Mouse (Mus musculus): ENCODE data around the gene Uaca. TPM values are rescaled to one million over a fixed set of nuclear protein-coding genes. Genes with fewer than 3 reads are reported as not detected.
A peak's percentile ranks its signal among the peaks of the same experiment; 100 is the strongest.

The Uaca gene
- total RNA-seq, 2 experiments from 2014 or later, result 39.1 to 44.2 TPM

DNA sequence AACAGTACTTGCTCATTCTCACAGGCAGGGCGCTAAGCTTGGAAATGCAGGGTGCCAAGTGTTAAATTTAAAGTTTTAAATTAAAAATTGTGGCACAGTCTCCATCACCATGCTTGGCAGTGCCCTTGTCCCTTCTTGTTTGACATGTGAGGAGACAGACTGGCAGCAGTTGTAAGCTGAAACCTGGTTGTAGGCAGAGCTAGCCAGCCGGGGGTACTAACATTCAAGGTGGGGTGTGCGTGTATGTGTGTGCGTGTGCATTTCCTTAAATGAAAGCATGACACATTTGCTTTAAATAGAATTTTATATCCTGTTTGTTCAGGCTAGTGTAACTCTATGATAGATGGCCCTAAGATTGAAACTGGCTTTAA, 42.7 kb downstream of the Uaca start:
- DNase-seq, result peak in 1 of 2 experiments; percentile 42

DNA sequence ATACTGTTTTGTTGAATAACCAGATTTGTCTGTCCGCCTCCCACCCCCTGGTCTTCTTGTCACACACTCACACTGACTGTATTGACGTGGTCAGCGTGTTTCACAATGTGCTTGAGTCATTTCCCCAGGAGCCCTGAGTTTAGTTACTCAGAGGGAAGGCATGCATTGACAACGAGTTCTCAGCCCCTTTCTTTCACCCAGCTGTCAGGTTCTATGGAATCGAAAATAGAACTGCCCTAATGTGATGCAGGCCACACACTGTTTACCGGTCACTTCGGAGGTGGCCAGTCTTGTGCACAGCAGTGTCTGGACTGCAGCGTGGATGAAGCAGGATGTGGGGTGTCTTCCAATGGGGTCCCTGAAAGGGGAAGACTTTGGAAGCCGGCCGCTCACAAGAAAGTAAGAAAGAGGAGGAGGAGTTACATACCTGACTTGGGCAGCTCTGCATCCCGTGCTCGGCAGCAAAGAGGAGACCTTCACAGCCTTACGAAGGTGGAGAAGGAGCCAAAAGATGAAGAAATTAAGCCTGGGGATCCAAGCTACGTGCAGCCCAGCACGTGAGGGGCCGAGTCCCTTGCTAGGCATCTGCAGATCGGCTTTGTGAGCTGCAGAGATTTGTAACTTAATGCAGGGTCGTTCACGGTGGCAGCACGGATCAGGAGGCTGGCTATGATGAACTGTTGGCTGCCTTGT, 43.3 kb downstream of the Uaca start:
- DNase-seq, result peak; percentile 74 to 81

DNA sequence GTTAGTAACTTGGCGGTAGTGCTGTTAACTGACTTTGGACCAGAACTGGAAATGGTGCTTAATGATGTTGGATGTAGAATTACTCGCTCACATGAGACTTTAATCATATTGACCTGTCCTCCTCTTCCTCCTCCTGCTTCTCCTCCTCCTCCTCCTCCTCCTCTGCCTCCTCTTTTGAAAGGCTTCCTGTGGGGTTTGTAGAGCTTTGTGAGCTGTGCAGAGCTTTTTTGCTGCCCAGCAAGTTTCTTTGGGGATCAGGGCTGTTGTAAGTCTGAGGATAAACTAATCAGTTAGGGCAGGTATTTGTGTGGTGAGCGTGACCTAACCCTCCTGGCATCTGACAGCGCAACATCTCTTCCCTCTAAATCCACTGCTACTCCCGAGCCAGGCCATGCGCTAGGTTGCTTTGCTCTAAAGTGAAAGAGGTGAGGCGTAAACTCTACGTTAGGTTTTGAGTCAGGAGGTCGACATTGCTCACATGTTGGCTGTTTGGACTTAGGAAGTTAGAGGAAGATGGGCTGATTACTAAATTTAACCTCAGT, 44.1 kb downstream of the Uaca start:
- peak in 1 of 2 experiments; percentile 45 for DNase-seq

DNA sequence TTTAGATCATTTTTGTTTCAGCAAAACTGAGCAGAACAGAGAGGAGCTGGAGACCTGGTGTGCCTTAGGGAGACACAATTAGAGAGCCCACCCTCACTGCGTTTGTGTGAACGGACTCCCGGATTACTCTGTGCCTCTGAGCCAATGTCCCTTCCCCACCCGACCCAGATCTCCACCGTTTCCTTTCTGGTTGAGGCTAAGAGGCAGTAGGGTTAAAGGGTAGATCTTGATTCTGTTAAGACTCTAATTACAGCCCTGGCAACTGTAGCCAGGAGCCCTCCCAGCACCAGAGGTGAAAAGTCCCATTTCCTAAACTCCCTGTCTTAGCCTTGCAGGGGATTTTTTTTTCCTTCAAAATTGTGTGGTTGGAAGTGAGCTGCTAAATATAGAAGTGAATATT, 47.1 kb downstream of the Uaca start:
- peak in 1 of 2 experiments; percentile 39 for DNase-seq

DNA sequence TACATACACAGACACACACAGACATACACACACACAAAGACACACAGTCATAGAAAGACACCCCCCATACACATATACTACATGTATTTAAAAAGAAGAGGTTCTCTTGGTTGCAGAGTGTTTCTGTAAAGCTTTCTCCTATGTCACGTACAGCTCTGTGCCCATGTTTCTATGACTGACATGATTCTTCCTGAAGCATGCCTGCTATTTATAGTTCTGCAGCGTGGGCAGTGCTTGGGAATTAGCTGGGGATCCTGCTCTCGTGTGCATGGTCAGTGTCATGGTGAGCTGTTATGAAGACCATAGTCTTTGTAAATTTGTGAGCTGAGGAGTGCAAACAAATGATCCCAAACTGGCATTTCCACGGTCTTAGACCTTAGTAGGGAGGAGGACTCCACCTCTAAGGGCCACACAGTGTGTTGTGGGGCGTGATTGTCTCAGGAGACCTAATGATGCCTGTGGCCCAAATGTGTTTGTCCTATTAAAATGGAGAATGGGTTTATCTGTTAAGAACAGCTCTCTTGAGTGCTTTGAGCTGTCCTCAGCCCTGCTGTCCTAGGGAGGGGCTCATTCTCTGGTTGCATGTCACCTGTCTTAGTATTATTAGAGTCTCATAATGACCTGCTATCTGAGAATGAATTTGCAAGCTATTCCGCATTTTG, 49.2 kb downstream of the Uaca start:
- no peak for DNase-seq

DNA sequence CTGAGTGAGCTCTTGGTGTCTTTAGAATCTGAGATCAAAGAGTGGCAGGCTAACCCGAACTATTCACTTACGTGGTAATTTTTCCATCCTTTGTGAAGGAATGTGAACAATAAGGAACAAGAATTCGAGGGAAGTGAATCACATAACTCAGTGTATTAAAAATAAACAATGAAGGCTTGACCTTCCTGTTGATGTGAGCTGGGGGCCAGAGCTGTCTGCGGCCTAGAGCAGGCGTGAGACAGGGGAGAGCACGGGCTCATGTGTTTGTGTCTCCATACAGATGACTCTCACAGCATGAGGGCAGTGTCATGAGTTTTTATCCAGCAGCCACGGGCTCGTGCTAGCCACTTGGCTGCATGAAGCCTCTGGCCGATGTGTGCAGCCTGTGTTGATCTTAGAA, 54.4 kb downstream of the Uaca start:
- peak in 1 of 2 experiments; percentile 39 for DNase-seq

DNA sequence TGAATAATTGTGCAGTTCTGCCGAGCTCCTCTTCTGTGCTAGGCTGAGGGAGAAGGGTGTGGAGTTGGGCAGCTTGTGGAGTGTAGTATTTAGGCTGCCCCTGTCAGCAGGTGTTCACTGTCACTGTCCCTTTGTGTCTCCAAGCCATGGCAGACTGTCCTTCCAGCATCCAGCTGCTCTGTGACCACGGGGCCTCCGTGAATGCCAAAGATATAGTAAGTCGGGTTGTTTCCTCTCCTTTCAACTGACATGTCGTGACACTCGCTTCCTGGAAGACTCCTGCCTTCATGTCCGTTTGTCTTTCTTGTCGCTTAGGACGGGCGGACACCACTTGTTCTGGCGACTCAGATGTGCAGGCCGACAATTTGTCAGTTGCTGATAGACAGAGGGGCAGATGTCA, 55.6 kb downstream of the Uaca start:
- peak in 1 of 2 experiments; percentile 33 for DNase-seq

DNA sequence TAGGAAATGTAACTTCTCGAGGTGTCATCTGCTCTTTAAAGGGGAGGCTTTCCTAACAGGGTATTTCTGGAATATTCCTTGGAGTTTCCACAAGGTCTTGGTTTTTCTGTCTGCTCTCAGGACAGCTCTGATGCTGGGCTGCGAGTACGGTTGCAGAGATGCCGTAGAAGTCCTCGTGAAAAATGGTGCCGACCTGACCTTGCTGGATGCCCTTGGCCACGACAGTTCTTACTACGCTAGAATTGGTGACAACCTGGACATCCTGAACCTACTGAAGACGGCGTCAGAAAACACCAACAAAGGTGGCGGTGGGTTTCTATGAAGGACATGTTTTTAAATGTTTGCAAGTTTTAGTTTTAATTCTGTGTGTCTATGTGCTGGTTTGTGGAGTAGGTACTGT, 59.9 kb downstream of the Uaca start:
- no peak for DNase-seq

DNA sequence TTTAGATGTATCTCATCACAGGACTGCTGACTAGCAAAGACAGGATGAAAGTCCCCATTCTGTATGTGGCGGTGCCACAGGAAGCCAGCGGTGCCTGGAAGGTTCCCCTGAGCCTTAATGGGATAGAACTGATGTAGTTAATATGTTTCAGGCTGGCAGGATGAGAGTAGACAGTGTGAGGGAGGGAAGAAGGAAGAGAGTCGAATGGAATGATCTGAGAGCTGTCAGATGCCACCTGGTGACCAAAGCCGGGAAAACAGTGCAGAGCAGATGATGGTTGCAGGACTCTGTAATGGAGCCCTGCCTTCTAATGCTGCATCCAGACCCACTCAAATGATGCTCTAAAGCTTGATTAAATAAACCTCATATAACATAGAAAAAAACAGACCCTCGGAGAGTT, 63.5 kb downstream of the Uaca start:
- DNase-seq, result peak; percentile 49 to 84

DNA sequence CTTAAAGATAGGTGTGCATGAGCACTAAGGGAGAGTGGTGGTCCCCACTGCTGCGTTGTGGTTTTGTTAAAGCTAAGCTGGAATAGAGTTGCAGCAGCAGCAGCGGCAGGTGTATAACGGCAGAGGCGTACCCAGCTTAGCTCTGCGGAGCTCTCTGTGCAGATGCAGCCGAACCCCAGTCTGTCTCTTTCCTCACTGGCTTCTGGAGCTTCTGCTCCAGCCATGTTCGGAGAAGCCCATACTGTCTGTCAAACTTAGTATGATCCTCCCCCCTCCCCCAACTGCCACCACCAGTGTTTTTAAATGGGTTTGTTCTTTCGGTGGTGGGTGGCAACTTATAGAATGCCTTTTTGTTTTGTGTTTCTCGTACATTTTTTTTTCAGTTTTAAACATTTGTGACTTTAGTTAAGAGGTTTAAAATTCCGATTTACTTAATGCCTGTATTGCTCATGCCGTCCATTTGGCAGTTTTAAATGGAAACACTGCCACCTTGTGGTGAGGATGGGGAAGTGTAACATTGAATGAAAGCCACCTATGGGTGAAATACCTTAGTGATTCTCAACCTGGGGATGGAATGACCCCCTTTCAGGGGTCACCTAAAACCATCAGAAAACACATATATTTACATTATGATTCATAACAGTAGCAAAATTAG, 64.1 kb downstream of the Uaca start:
- DNase-seq, result peak; percentile 44 to 62

DNA sequence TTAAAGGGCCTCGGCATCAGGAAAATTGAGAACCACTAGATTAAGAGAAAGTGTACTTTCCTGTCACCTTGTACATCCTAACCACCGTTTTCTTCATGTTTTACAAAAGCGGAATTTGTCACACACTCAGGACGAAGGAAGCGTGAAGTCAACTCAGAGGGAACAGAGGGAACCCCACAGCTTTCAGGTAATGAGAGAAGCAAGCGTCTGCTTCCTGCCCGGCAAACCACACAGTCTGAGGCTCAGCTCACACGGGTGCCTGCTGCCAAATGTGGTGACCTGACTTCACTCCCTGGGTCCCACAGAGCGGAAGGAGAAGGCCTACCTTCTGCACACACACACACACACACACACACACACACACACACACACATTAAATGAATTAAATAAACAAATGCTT, 64.7 kb downstream of the Uaca start:
- DNase-seq, result no peak

DNA sequence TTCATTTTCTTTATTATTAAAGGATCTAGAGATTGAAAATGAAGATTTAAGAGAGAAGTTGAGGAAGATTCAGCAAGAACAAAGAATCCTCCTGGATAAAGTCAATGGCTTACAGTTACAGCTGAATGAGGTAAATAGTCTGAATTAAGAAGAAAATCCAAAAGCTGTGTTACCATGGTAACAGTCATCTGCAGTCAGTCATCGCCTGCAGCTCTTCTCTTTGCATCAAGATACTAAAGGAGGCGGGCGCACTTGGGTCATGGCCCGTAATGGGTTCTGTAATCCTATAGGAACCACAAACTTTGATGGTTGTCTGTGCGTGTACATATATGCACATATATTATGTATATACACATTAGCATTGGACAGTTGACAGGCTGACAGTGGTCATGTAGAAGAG, 66.7 kb downstream of the Uaca start:
- DNase-seq, result no peak

DNA sequence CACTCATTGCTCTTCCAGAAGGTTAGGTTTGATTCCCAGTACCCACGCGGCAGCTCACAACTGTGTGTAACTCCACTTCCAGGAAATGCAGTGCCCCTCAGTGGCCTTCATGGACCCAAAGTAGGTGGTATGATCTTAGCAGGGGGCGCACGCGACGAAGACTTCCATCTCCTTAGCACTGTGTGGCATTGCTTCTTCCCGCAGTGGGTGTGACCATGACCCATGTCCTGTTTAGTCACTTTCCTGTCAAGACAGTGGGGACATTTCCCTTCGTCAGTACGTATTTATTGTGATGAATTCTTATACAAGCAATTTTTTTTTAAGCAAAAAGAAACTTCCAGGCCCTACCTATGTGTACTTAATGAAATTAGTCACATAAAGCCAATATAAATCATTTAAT, 70.3 kb downstream of the Uaca start:
- peak in 1 of 2 experiments; percentile 55 for DNase-seq

DNA sequence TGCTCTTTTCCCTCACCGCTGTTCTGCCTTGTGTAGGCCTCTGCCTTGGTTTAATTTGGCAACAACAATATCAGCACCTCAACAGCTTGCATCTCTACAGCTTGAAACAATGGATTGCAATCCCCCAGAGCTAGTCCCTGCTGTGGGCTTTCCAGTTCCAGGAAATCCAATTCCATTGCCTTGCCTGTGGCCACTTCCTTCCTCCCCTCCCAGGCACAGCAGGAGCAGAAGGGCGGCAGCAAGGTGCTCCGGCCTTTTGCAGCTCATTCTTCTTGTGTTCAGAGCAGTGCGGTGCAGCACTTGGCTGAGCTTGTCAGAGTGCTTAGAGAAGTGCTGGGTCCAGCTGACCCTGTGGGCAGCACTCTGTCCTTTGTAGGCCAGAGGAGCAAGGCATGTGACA, 71.5 kb downstream of the Uaca start:
- peak; percentile 42 to 80 for DNase-seq

DNA sequence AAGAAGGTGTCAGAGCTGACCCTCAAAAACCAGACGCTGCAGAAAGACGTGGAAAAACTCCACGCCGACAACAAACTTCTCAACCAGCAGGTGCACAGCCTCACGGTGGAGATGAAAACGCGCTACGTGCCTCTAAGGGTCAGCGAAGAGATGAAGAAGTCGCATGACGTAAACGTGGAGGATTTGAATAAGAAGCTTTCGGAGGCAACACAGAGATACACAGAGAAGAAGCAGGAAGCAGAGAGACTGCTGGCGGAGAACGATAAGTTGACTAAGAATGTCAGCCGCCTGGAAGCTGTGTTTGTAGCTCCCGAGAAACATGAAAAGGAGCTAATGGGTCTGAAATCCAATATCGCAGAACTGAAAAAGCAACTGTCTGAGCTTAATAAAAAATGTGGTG, 76.1 kb downstream of the Uaca start:
- no peak for DNase-seq

DNA sequence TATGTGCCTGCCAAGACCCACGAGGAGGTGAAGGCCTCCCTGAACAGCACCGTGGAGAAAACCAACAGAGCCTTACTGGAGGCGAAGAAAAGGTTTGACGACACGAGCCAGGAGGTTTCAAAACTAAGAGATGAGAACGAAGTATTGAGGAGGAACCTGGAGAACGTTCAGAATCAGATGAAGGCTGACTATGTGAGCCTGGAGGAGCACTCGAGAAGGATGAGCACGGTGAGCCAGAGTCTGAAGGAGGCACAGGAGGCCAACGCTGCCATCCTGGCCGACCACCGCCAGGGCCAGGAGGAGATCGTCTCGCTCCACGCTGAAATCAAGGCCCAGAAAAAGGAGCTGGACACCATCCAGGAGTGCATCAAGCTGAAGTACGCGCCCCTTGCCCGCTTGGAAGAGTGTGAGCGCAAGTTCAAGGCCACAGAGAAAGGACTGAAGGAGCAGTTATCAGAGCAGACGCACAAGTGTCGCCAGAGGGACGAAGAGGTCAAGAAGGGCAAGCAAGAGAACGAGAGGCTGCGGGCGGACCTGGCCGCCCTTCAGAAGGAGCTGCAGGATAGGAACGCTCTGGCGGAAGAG, 76.7 kb downstream of the Uaca start:
- DNase-seq, result no peak

DNA sequence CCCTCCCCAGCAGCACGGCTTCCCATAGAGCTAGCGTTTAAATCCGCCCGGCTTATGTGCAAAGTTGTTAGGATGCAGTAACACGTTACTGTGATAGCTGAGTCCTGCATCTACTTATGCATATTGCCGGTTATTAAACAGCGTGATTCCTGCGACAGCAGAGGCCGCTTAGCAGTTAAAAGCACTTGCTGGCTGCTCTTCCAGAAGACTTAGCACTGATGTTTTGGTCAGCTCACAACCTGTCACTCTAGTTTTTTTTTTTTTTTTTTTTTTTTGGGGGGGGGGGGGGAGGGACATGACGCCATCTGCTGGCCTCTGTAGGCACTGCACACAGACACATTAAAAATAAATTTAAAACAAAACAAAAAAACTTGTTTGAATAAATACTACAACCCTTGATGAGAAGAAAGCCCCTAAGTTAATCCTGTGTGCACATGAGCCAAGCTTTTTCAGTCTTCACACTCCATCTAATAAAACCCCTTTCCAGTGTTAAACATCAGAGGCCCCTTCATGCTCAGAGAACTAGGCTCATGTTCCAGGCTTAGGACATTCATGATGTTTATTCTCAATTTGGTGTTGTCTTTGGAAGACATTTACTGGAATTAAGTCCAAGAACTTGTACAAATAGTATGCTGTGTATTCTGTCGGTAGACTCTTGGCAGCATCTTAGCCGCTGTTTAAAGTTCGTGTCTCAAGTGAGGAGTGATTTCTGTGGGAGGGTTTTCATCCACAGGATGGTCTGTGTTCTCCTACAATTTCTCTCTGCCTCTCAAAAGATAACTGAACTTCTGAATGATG, 79.1 kb downstream of the Uaca start:
- DNase-seq, result no peak

DNA sequence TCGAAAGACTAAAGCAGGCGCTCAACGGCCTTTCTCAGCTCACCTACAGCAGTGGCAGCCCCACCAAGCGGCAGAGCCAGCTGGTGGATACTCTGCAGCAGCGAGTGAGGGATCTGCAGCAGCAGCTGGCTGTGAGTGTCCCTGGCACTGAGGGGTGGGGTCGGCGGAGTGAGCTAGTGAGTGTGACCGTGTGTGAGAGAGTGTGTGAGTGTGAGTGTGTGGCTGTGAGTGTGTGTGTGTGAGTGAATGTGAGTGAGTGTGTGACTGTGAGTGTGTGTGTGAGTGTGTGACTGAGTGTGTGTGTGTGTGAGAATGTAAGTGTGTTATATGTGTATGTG, 79.7 kb downstream of the Uaca start:
- no peak for DNase-seq

DNA sequence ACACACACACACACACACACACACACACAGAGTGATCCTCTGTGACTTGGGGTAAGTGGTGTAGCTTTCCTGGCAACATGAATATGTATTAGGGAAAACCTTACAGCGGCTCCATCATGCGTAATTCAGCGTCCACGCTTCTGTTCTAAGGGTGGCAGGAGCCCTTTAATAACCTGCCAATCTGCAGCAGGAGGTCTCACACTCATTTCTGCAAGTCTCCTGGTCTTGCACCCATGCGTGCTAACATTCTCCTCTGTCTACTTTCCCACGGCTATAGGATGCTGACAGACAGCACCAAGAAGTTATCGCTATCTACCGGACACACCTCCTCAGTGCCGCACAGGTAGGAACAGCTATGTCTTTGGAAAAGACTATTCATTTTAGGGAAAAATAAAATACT, 81.7 kb downstream of the Uaca start:
- no peak for DNase-seq

DNA sequence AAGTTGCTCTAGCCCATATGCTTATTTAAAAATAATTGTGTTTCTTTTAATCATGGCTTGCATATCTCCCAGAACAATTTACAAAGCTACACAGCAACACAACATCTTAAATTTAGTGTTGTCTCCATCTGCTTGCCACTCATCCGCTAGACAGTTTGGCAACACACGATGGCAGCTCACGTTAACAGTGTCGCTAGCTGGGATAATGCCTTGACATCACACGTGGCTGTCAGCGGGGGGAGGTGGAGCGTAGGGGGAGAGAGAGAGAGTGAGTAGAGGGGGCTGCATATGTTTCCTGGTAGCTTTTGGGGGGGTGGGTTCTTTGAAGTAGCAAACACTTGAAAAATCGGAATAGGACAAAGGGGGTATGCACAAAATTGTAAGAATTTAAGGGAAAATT, 82.2 kb downstream of the Uaca start:
- DNase-seq, result no peak

DNA sequence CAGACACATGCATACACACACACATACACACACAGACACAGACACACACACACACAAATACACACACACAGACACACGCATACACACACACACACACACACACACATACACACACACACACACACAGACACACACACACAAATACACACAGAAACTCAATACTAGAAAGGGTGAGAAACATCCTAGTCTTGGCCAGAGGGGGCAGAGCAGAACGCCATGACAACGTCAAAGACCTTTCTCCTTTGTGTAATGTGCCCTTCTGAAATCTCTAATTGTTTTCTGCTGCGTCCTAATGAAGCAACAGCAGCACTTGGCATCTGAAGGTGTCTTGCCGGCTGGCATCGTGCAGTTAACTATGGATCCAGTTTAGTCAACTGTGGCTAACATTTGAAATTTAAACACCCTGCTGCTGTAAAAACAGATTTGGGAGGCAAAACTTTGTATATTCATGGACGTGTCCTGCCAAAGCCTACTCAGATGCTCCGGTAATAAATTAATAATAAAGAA, 83.8 kb downstream of the Uaca start:
- no peak for DNase-seq

DNA sequence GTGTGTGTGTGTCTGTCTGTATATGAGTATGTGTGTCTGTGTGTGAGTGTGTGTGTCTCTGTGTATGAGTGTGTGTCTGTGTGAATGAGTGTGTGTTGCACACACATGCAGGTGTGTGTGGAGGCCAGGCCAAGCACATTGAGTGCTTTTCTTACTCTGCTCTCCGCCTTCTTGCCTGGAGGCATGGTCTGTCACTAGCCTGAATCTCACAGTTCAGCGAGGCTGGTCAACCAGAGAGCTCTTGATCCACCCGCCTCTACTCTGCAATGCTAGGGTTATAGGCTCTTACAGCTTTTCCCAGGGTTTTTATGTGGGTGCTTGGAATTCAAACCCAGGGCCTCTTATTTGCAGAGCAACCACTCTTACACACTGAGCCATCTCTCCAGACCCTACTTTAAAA, 84.3 kb downstream of the Uaca start:
- no peak for DNase-seq
